Mouse (Mus musculus) embryo, embryonic 11.5 days (tissue): ENCODE data around the gene Plod3.

Experiments
- DNase-seq: peaks from one replicate; pipeline ENCODE4 v3.0.0-alpha.2; 2012; ENCODE audit warnings: low read depth, low spot score

The Plod3 gene

GRCm38 (mm10) chr5:137015913-137016312 lies 29.1 kb downstream of the Plod3 start:
- no peak for DNase-seq

GRCm38 (mm10) chr5:137024318-137024717 lies 37.5 kb downstream of the Plod3 start:
- no peak for DNase-seq

- peak; percentile 62 for DNase-seq
These were observed 38.3 kb downstream of the Plod3 start for GRCm38 (mm10) chr5:137025132-137025531.

- no peak for DNase-seq
These were observed 39.3 kb downstream of the Plod3 start, which contains the start of gene Vgf for GRCm38 (mm10) chr5:137026092-137026491. Vgf (plus strand) TSS chr5:137026392.

GRCm38 (mm10) chr5:137028561-137029272 lies 41.9 kb downstream of the Plod3 start:
- DNase-seq: no peak

GRCm38 (mm10) chr5:137029273-137029585 lies 42.4 kb downstream of the Plod3 start:
- no peak for DNase-seq

GRCm38 (mm10) chr5:137029643-137030415 lies 43.0 kb downstream of the Plod3 start:
- peak; percentile 96 for DNase-seq

GRCm38 (mm10) chr5:137030416-137030810 lies 43.6 kb downstream of the Plod3 start:
- no peak for DNase-seq

GRCm38 (mm10) chr5:137031076-137032032 lies 44.5 kb downstream of the Plod3 start:
- DNase-seq: no peak

- no peak for DNase-seq
These were observed 45.2 kb downstream of the Plod3 start for GRCm38 (mm10) chr5:137032033-137032421.

GRCm38 (mm10) chr5:137032641-137033074 lies 45.8 kb downstream of the Plod3 start:
- peak; percentile 84 for DNase-seq

GRCm38 (mm10) chr5:137036211-137036610 lies 49.4 kb downstream of the Plod3 start:
- DNase-seq: no peak

GRCm38 (mm10) chr5:137039453-137039852 lies 52.6 kb downstream of the Plod3 start:
- DNase-seq: no peak

GRCm38 (mm10) chr5:137041442-137041841 lies 54.6 kb downstream of the Plod3 start:
- DNase-seq: no peak

GRCm38 (mm10) chr5:137043997-137044396 lies 57.2 kb downstream of the Plod3 start:
- DNase-seq: no peak

GRCm38 (mm10) chr5:137045402-137046323 lies 58.8 kb downstream of the Plod3 start, which contains the start of gene Ap1s1:
Ap1s1 (minus strand) TSS chr5:137046135.
- peak; percentile 99 for DNase-seq
